Mouse (Mus musculus): ENCODE measurements around the gene Gdf3. TPM values are rescaled to one million over a fixed set of nuclear protein-coding genes. Genes with fewer than 3 reads are reported as not detected.

The Gdf3 gene
- polyA plus RNA-seq, 2 experiments, result 0.11 to 0.20 TPM

- no peaks in the 10 kb centered on the region for H3K36me3 ChIP-seq (ENCODE audit: control insufficient read depth, insufficient read depth, low read length)
- TF ChIP-seq POLR2A (IDR thresholded peaks at IDR 0.05; ENCODE audit: borderline replicate concordance, extremely low read depth, insufficient read depth, insufficient read length), result no peak
Measured at GRCm38 (mm10) chr6:122607700-122608099, 2.2 kb downstream of the Gdf3 start.

GRCm38 (mm10) chr6:122606661-122607060, 3.2 kb downstream of the Gdf3 start:
- WGBS, result 95% methylated on average over 11 of the region's 11 CpGs
- Histone ChIP-seq H3K9me3 (ENCODE audit: control insufficient read depth, low read length) (no peaks in the 10 kb centered on the region), H3K27me3 (ENCODE audit: control insufficient read depth, insufficient read depth, low read length) (no peaks in the 10 kb centered on the region), H3K36me3 (ENCODE audit: control insufficient read depth, insufficient read depth, low read length) (no peaks in the 10 kb centered on the region), H3K9ac (ENCODE audit: low read depth, low read length, severe bottlenecking) (no peak overlapping the region), H3K4me2 (replicated peaks; ENCODE audit: low read depth, low read length, severe bottlenecking) (no peak overlapping the region), H3K27ac (replicated peaks; ENCODE audit: low read depth, low read length) (no peak overlapping the region), H3K4me1 (ENCODE audit: control insufficient read depth, insufficient read depth, low read length) (no peaks in the 10 kb centered on the region), H3K4me3 (replicated peaks; ENCODE audit: low read length) (no peak overlapping the region)
- DNase-seq (ENCODE audit: low spot score), result no peak
- TF ChIP-seq POLR2A (IDR thresholded peaks at IDR 0.05; ENCODE audit: borderline replicate concordance, extremely low read depth, insufficient read depth, insufficient read length), result no peak
- no peak for ATAC-seq (ENCODE audit: low FRiP score, low read depth)

More at GRCm38 (mm10) chr6:122607700-122608099, 2.2 kb downstream of the Gdf3 start:
- ATAC-seq (ENCODE audit: low FRiP score, low read depth), result no peak
- Histone ChIP-seq H3K27me3 (ENCODE audit: control insufficient read depth, insufficient read depth, low read length) (no peaks in the 10 kb centered on the region), H3K9ac (ENCODE audit: low read depth, low read length, severe bottlenecking) (no peak overlapping the region), H3K9me3 (ENCODE audit: control insufficient read depth, low read length) (no peaks in the 10 kb centered on the region), H3K27ac (replicated peaks; ENCODE audit: low read depth, low read length) (no peak overlapping the region), H3K4me3 (replicated peaks; ENCODE audit: low read length) (no peak overlapping the region), H3K4me2 (replicated peaks; ENCODE audit: low read depth, low read length, severe bottlenecking) (no peak overlapping the region), H3K4me1 (ENCODE audit: control insufficient read depth, insufficient read depth, low read length) (no peaks in the 10 kb centered on the region)
- WGBS, result 91% methylated on average over 12 of the region's 12 CpGs
- DNase-seq (ENCODE audit: low spot score), result no peak

- DNase-seq (ENCODE audit: low spot score) (no peak), ATAC-seq (ENCODE audit: low FRiP score, low read depth) (no peak)
- Histone ChIP-seq H3K4me1 (ENCODE audit: control insufficient read depth, insufficient read depth, low read length) (no peaks in the 10 kb centered on the region), H3K9ac (ENCODE audit: low read depth, low read length, severe bottlenecking) (no peak overlapping the region), H3K4me3 (replicated peaks; ENCODE audit: low read length) (no peak overlapping the region), H3K9me3 (ENCODE audit: control insufficient read depth, low read length) (no peaks in the 10 kb centered on the region), H3K36me3 (ENCODE audit: control insufficient read depth, insufficient read depth, low read length) (no peaks in the 10 kb centered on the region), H3K27me3 (ENCODE audit: control insufficient read depth, insufficient read depth, low read length) (no peaks in the 10 kb centered on the region), H3K27ac (replicated peaks; ENCODE audit: low read depth, low read length) (no peak overlapping the region), H3K4me2 (replicated peaks; ENCODE audit: low read depth, low read length, severe bottlenecking) (no peak overlapping the region)
- TF ChIP-seq POLR2A (IDR thresholded peaks at IDR 0.05; ENCODE audit: borderline replicate concordance, extremely low read depth, insufficient read depth, insufficient read length), result no peak
- 90% methylated on average over 8 of the region's 8 CpGs for WGBS
Measured at GRCm38 (mm10) chr6:122605483-122605882, 4.4 kb downstream of the Gdf3 start.

- no peak overlapping the region for H3K4me2 ChIP-seq (replicated peaks; ENCODE audit: low read depth, low read length, severe bottlenecking)
- no peak for TF ChIP-seq POLR2A (IDR thresholded peaks at IDR 0.05; ENCODE audit: borderline replicate concordance, extremely low read depth, insufficient read depth, insufficient read length)
- no peaks in the 10 kb centered on the region for H3K9me3 ChIP-seq (ENCODE audit: control insufficient read depth, low read length)
- no peaks in the 10 kb centered on the region for H3K27me3 ChIP-seq (ENCODE audit: control insufficient read depth, insufficient read depth, low read length)
- ATAC-seq (ENCODE audit: low FRiP score, low read depth) (no peak), DNase-seq (ENCODE audit: low spot score) (no peak)
- no peak overlapping the region for H3K9ac ChIP-seq (ENCODE audit: low read depth, low read length, severe bottlenecking)
- H3K4me1 ChIP-seq (ENCODE audit: control insufficient read depth, insufficient read depth, low read length), result no peaks in the 10 kb centered on the region
- H3K27ac ChIP-seq (replicated peaks; ENCODE audit: low read depth, low read length), result no peak overlapping the region
- no peaks in the 10 kb centered on the region for H3K36me3 ChIP-seq (ENCODE audit: control insufficient read depth, insufficient read depth, low read length)
- no peak overlapping the region for H3K4me3 ChIP-seq (replicated peaks; ENCODE audit: low read length)
Measured at GRCm38 (mm10) chr6:122604260-122604659, 5.6 kb downstream of the Gdf3 start.

GRCm38 (mm10) chr6:122602992-122603322, 6.9 kb downstream of the Gdf3 start:
- WGBS, result 48% methylated on average over 1 of the region's 1 CpGs
- Histone ChIP-seq H3K36me3 (ENCODE audit: control insufficient read depth, insufficient read depth, low read length) (no peaks in the 10 kb centered on the region), H3K9ac (ENCODE audit: low read depth, low read length, severe bottlenecking) (no peak overlapping the region; the same call in 1 of the 2 replicates), H3K27ac (replicated peaks; ENCODE audit: low read depth, low read length) (no peak overlapping the region), H3K4me1 (ENCODE audit: control insufficient read depth, insufficient read depth, low read length) (no peaks in the 10 kb centered on the region), H3K9me3 (ENCODE audit: control insufficient read depth, low read length) (no peaks in the 10 kb centered on the region), H3K4me2 (replicated peaks; ENCODE audit: low read depth, low read length, severe bottlenecking) (peak overlapping the region; percentile 44), H3K4me3 (replicated peaks; ENCODE audit: low read length) (peak overlapping the region; percentile 36), H3K27me3 (ENCODE audit: control insufficient read depth, insufficient read depth, low read length) (no peaks in the 10 kb centered on the region)
- DNase-seq (ENCODE audit: low spot score) (no peak), ATAC-seq (ENCODE audit: low FRiP score, low read depth) (no peak)
- TF ChIP-seq POLR2A (IDR thresholded peaks at IDR 0.05; ENCODE audit: borderline replicate concordance, extremely low read depth, insufficient read depth, insufficient read length), result no peak

Measured in limb, embryonic 14.5 days (tissue).